Mouse (Mus musculus) small intestine, adult 2 months (tissue): ENCODE measurements around the gene Mmp20.

Source experiments
- CTCF ChIP-seq: fragments of 200-500 bp; IDR thresholded peaks from 2 replicates; pipeline ENCODE4 v1.5.1; 2012; ENCODE audit warnings: low read depth, mild to moderate bottlenecking, control low read depth, inconsistent platforms, low read length, moderate library complexity, mixed read lengths; ENCODE audit not compliant: insufficient replicate concordance, insufficient read length; ENCODE audit errors: extremely low read depth
- POLR2A ChIP-seq: fragments of 200-500 bp; IDR thresholded peaks from 2 replicates; pipeline ENCODE4 v1.6.1; 2012; ENCODE audit warnings: low read depth, mild to moderate bottlenecking, control low read depth, inconsistent platforms, low read length, moderate library complexity

DNA sequence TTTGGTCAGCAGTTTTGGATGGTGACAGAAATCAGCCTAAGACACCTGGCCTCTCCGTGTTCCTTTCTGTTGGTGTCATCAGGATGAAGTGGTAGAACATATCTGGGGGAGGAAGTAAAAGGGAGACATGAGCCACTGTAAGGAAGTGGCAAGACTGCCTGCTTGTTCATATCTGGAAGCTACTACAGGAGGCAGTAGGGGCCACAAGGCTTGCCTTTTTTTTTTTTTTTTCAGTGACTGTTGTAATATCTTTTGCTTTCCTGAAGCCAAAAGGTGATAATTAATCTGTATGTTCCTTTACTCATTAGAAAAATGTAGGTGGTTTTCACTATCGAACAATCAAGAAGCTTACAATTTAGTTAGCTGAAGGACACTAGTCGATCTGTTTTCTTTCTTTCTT, 5.4 kb upstream of the Mmp20 start:
- no peak for TF ChIP-seq CTCF
- no peak for TF ChIP-seq POLR2A
